Mouse (Mus musculus) thymus, adult 2 months (tissue): ENCODE measurements around the gene Ankrd22.

Experiments used
- CTCF ChIP-seq: fragments of 200-500 bp; IDR thresholded peaks from 2 replicates; pipeline ENCODE4 v1.5.1; 2012; ENCODE audit warnings: mild to moderate bottlenecking, control low read depth, low read length, moderate library complexity, borderline replicate concordance; ENCODE audit not compliant: control insufficient read depth, poor library complexity, insufficient read depth; ENCODE audit errors: extremely low read depth
- POLR2A ChIP-seq: fragments of 200-500 bp; IDR thresholded peaks from 2 replicates; pipeline ENCODE4 v1.6.1; 2012; ENCODE audit warnings: mild to moderate bottlenecking, low read length, control low read depth, moderate library complexity; ENCODE audit not compliant: control insufficient read depth, poor library complexity, insufficient read depth; ENCODE audit errors: extremely low read depth

DNA sequence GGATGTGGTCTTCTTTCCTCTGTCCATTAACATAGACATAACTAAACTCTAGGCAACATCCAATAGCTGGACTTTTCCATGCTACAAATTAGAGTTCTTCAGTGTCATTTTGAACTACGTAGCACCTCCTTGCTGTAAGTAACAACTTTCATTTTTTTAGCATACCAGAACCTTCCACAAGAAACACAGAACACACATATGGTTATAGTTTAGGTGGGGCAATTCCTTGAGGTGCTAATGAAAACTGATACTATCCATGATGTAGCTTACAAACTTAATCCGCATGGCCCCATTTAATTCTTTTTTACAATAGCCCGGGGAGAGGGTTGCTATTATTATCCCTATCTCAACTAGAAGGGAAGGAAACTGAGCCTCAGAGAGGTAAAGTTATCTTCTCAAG lies 8.2 kb upstream of the Ankrd22 start:
- TF ChIP-seq POLR2A (no peak), CTCF (no peak)
